Mouse (Mus musculus) stomach, embryonic 14.5 days (tissue): ENCODE results near the gene Samd7. TPM values are rescaled to one million over a fixed set of nuclear protein-coding genes. Genes with fewer than 3 reads are reported as not detected.
"Not testable (repeated sequence)": the region's sequence is repeated elsewhere in the genome, so short reads cannot be mapped to it uniquely, and the experiment has no call there.

ENCODE experiments used
- ATAC-seq: fragments of 200-750 bp; cut with Nextera tagmentation; 2 replicates; pipeline ENCODE4 v1.8.0; 2017; ENCODE audit warnings: low read depth, moderate TSS enrichment; ENCODE audit not compliant: insufficient number of reproducible peaks, insufficient read depth, low FRiP score
- H3K27ac ChIP-seq: fragments of 300-500 bp; sonication (generic); 2 replicates; pipeline ENCODE4 v1.5.1; 2014; ENCODE audit warnings: mild to moderate bottlenecking, low read length, moderate library complexity, mixed read lengths
- H3K27me3 ChIP-seq: fragments of 300-500 bp; sonication (generic); 2 replicates; pipeline ENCODE4 v1.6.1; 2014; ENCODE audit warnings: low read length, control low read depth, mixed read lengths; ENCODE audit not compliant: control insufficient read depth, insufficient read depth
- H3K36me3 ChIP-seq: fragments of 300-500 bp; sonication (generic); 2 replicates; pipeline ENCODE4 v1.6.1; 2014; ENCODE audit warnings: mild to moderate bottlenecking, control low read depth, low read length, moderate library complexity, mixed read lengths; ENCODE audit not compliant: control insufficient read depth, insufficient read depth
- H3K4me1 ChIP-seq: fragments of 300-500 bp; sonication (generic); 2 replicates; pipeline ENCODE4 v1.6.1; 2014; ENCODE audit warnings: low read length, control low read depth, mixed read lengths; ENCODE audit not compliant: control insufficient read depth, insufficient read depth
- H3K4me2 ChIP-seq: fragments of 300-500 bp; sonication (generic); replicated peaks from 2 replicates; pipeline ENCODE4 v1.6.1; 2014; ENCODE audit warnings: low read depth, low read length, control low read depth
- H3K4me3 ChIP-seq: fragments of 300-500 bp; sonication (generic); 2 replicates; pipeline ENCODE4 v1.5.1; 2014; ENCODE audit warnings: low read depth, low read length, control low read depth
- H3K9ac ChIP-seq: fragments of 300-500 bp; sonication (generic); replicated peaks from 2 replicates; pipeline ENCODE4 v1.6.1; 2014; ENCODE audit warnings: low read depth, mild to moderate bottlenecking, control low read depth, low read length, moderate library complexity, mixed read lengths
- H3K9me3 ChIP-seq: fragments of 300-500 bp; sonication (generic); 2 replicates; pipeline ENCODE4 v1.6.1; 2016; ENCODE audit warnings: low read depth, low read length, control low read depth; ENCODE audit not compliant: control insufficient read depth
- WGBS: fragments of 180-500 bp; shearing (Covaris S2); extraction: QIAGEN DNeasy Blood & Tissue Kit; methylation state at CpG from one replicate; pipeline ENCODE4 v1.1.7; 2014; 5-methylcytosine and 5-hydroxymethylcytosine counted together
- polyA plus RNA-seq: library from polyadenylated mRNA; unstranded; fragments of >200 nt; fragmentation: Nextera tagmentation; extraction: Ambion mirVana; gene quantifications from 2 replicates; pipeline ENCODE4 v1.2.1, GENCODE M21; 2014

The Samd7 gene
- polyA plus RNA-seq, result not detected in 2 replicates

- Histone ChIP-seq H3K27ac (no peak within 1 kb of the TSS), H3K4me1 (peaks cover 4% of the 10 kb centered on the region; the same call in 1 of the 2 replicates), H3K4me3 (no peak within 1 kb of the TSS), H3K9me3 (no peaks in the 10 kb centered on the region), H3K9ac (no peak within 1 kb of the TSS), H3K27me3 (no peaks in the 10 kb centered on the region), H3K36me3 (no peaks in the 10 kb centered on the region), H3K4me2 (no peak within 1 kb of the TSS)
- ATAC-seq, result no peak
- WGBS, result 78% methylated on average over 7 of the region's 7 CpGs
These were observed at the start of gene Samd7 for GRCm38 (mm10) chr3:30746006-30746405. Gene Samd7, plus strand, starts transcription at chr3:30746293.

- H3K27me3 ChIP-seq, result no peaks in the 10 kb centered on the region
- no peak overlapping the region for H3K27ac ChIP-seq
- H3K9ac ChIP-seq, result no peak overlapping the region
- WGBS, result 12% methylated on average over 2 of the region's 2 CpGs
- no peak for ATAC-seq
- H3K36me3 ChIP-seq, result no peaks in the 10 kb centered on the region
- H3K9me3 ChIP-seq, result no peaks in the 10 kb centered on the region
- no peak overlapping the region for H3K4me3 ChIP-seq
- no peaks in the 10 kb centered on the region for H3K4me1 ChIP-seq
- H3K4me2 ChIP-seq, result no peak overlapping the region
These were observed 49.7 kb upstream of the Samd7 start for GRCm38 (mm10) chr3:30696346-30696745.

DNA sequence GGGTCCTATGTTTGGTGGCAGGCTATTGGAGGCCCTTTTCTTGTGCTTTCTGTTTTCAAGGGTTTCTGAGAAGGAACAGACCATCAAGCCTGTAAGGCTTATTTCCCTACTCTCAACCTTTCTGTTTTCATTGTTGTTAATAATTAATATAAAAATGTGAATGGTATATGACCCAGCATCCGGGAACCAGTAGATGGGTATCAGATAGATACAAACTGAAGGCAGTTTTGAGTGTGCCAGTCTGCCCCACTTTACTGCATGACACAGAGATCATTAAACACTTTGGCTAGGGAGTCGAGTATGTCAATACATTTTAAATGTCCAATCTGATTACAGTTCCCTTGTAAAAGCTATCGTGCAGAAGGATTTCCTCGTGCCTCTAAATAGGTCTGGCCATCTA is 48.2 kb upstream of the Samd7 start:
- ATAC-seq, result no peak
- Histone ChIP-seq H3K9me3 (no peaks in the 10 kb centered on the region), H3K4me2 (no peak overlapping the region), H3K36me3 (no peaks in the 10 kb centered on the region), H3K4me1 (no peaks in the 10 kb centered on the region), H3K4me3 (no peak overlapping the region), H3K27me3 (no peaks in the 10 kb centered on the region), H3K9ac (no peak overlapping the region), H3K27ac (no peak overlapping the region)
- 51% methylated on average over 4 of the region's 4 CpGs for WGBS

DNA sequence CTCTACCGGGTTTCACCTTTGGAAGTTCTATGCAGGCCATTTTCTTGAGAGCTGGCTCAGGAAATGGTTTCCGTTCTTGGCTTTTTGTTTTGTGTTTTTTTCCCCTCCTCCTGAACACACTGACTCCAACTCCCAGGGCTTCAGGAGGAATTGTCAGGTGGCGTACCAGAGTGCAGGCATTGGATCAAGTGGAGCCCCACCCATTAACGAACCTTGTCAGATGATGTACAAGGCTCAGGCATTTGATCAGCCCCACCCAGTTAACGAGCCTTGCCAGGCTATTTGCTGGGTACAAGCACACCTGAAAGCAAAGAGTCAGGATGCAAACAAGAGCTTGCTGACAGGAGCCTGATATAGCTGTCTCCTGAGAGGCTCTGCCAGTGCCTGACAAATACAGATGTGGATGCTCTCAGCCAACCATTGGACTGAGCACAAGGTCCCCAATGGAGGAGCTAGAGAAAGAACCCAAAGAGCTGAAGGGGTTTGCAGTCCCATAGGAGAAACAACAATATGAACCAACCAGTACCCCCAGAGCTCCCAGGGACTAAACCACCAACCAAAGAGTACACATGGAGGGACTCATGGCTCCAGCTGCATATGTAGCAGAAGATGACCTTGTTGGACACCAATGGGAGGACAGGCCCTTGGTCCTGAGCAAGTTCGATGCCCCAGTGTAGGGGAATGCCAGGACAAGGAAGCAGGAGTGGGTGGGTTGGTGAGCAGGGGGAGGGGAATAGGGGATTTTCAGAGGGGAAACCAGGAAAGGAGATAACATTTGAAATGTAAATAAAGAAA is 46.2 kb upstream of the Samd7 start, which contains the start of gene Lrrc31:
TSS of gene Lrrc31 (minus strand) at position 133 of the 795 bp plus-strand sequence.
- H3K9me3 ChIP-seq, ATAC-seq, H3K27me3 ChIP-seq, H3K9ac ChIP-seq, H3K4me2 ChIP-seq, H3K27ac ChIP-seq, H3K4me1 ChIP-seq, H3K36me3 ChIP-seq, H3K4me3 ChIP-seq: not testable (repeated sequence)
- 72% methylated on average over 6 of the region's 6 CpGs for WGBS

- Histone ChIP-seq H3K36me3 (no peaks in the 10 kb centered on the region), H3K4me1 (no peaks in the 10 kb centered on the region), H3K9me3 (no peaks in the 10 kb centered on the region), H3K27ac (no peak overlapping the region), H3K9ac (no peak overlapping the region), H3K4me3 (no peak overlapping the region), H3K4me2 (no peak overlapping the region), H3K27me3 (no peaks in the 10 kb centered on the region)
- 81% methylated on average over 3 of the region's 3 CpGs for WGBS
- no peak for ATAC-seq
These were observed 40.1 kb upstream of the Samd7 start for GRCm38 (mm10) chr3:30705977-30706376.

- Histone ChIP-seq H3K9me3 (no peaks in the 10 kb centered on the region), H3K4me3 (no peak overlapping the region), H3K4me1 (no peaks in the 10 kb centered on the region), H3K27ac (no peak overlapping the region), H3K27me3 (no peaks in the 10 kb centered on the region), H3K4me2 (no peak overlapping the region), H3K9ac (no peak overlapping the region), H3K36me3 (no peaks in the 10 kb centered on the region)
- WGBS, result 77% methylated on average over 4 of the region's 4 CpGs
- no peak for ATAC-seq
These were observed 39.3 kb upstream of the Samd7 start for GRCm38 (mm10) chr3:30706614-30707276.

GRCm38 (mm10) chr3:30710191-30710590 is 35.9 kb upstream of the Samd7 start:
- no peak overlapping the region for H3K27ac ChIP-seq

DNA sequence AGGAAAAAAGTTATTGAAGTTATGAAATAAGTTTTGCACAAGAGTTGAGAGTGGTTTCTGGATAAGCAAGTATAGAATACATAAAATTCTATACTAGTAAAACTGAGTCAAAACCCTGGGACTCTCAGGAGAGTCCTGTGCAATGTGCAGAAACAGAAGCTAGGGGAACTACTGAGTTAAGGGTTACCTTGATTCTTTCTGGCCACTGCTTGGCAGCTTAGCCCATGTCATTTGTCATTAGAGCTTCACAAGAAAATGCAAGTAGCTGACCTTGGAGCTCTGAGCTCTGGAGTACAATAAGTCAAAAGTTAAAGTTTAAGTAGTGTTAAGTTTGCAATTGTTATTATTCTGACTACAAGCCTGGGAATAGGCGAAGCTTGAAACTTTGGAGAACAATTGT is 32.8 kb upstream of the Samd7 start:
- ATAC-seq, result no peak

More at GRCm38 (mm10) chr3:30710191-30710590, 35.9 kb upstream of the Samd7 start:
- ATAC-seq, result no peak
- 76% methylated on average over 6 of the region's 6 CpGs for WGBS
- Histone ChIP-seq H3K4me2 (no peak overlapping the region), H3K9me3 (no peaks in the 10 kb centered on the region), H3K4me1 (no peaks in the 10 kb centered on the region), H3K9ac (no peak overlapping the region), H3K27me3 (no peaks in the 10 kb centered on the region), H3K36me3 (no peaks in the 10 kb centered on the region), H3K4me3 (no peak overlapping the region)

More for the DNA sequence above, 32.8 kb upstream of the Samd7 start:
- Histone ChIP-seq H3K4me2 (no peak overlapping the region), H3K4me1 (no peaks in the 10 kb centered on the region), H3K9me3 (no peaks in the 10 kb centered on the region), H3K36me3 (no peaks in the 10 kb centered on the region), H3K27ac (no peak overlapping the region), H3K4me3 (no peak overlapping the region), H3K27me3 (no peaks in the 10 kb centered on the region), H3K9ac (no peak overlapping the region)
- WGBS, result 53% methylated on average over 1 of the region's 1 CpGs
